Mouse (Mus musculus) adrenal gland, adult (tissue): ENCODE measurements around the gene Vti1a.

ENCODE experiments used
- DNase-seq, 2 experiments: peaks; one replicate each; pipeline ENCODE4 v3.0.0; 2022 to 2023; ENCODE audit warnings: low spot score in 1 of 2; ENCODE audit not compliant: inconsistent age in 2 of 2

The Vti1a gene

DNA sequence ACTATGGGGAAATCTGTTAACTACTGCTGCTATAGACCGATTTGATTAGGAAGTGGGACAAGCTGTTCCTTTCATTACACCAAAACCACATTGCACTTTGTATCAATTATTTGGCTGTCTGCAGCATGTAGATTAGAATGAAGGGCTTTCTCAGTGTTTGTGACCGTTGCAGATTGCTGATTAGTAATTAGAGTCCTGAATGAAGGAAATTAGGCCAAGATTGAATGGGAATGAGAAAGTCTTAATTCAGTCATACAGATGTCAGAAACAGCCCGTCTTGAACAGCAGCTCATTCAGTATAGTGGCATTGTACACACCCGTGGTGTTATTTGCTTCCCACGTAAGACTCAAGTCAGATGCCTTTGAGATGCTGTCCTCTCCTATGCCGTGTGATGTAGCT, 60.2 kb downstream of the Vti1a start:
- DNase-seq: no peak

DNA sequence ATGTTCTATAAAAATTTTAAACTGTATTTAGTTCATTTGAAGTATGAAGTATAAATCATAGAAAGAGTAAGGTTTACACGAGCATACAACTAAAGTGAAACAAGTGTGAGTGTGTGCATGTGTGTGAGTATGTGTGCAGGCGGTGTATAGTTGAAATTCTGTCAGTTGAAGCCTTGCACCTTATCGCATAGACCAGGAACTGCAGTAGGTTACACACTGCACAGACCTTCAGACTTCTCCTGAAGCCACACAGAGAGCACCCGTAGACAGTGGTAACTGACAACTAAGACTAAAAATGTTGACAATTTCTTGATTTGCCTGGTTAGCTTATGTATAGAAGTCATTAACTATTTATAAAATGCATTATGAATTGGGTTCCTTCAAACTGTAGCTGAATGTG, 61.4 kb downstream of the Vti1a start:
- DNase-seq: no peak

DNA sequence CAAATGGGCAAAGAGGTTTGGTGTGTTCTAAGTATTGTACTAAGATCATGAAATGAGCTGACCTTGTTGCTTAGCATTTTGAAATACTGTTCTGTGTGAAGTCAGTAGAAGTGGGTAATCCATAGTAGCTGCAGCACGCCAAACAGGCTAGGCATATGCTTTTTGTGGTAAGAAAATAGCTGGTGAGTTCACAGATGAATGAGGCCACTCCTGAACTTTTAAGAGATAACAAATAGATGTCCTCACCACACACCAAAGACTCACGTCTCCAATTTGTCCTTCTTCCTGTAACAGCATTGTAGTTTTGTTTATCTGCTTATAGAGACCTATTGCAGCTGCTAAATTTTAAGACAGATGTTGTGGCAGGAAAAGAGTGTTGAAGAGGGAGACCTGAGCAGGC, 62.8 kb downstream of the Vti1a start:
- DNase-seq: no peak

DNA sequence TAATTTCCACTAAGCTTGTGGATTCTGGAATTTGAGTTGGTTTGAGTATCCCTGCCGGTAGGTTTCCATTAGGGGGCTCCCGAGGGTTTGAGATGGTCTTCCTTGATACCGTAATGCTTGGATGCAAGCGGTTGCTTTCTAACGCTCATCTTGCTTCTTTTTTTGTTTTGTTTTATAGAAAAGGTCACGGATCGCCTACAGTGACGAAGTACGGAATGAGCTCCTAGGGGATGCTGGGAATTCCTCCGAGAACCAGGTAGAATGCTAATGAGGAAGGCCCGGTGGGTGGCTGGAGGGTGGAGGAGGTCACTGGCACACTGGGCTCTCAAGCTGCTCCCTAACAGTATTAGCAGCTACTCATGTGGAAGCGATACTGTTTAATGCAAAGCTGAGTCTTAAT, 64.7 kb downstream of the Vti1a start:
- no peak for DNase-seq

DNA sequence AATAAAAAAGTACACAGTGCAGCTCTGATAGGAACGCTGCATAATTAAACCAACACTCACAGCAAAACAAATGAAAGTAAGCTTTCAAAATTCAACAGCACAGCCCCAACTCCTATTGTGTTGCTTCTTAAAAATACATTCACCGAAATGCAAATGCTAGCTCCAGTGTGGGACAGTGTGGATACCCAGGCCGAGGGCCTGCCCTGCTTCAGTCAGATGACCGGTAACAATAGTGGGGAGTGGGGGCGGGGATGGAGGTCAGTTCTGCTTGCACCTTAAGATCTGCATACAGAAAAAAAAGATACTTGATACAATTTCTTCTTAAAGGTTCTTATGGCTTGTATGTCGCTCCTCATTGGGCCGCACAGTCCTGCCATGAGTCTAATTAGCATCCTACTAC, 65.2 kb downstream of the Vti1a start:
- no peak for DNase-seq

DNA sequence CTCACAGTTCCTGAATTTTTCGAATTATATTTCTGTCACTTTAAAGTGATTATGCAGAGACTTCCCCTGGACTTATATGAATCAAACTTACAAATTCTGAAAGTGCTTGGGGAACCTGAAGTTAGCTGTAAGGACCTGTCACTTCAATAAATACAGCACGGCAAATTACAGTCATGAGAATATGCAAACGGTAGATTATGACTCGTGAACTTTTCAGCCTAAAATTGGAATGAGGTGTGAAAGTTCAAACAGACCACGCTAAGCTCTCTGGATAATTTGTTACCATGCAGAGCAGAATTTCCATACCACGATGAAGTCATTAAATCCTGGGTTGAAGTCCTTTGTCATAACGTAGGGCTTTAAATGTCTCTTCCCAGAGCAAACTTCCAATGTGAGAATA, 66.7 kb downstream of the Vti1a start:
- DNase-seq: no peak

DNA sequence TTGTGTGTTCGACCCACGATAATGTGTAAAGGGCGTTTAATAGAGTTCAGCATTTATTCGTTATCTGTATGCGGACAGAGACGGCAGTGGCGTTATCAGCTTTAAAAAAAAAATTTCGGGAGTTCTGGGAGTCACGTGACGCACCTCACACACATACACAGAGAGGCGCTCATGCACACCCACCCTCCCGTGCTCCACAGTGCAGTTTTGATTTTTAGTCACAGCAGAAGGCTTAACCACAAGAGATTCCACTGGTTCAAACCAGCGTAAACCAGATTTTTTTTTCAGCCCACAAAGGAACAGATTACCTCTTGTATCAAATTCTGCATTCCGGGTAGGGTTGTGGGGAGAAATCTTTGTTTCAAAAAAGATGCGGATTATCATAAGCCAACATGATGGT, 68.5 kb downstream of the Vti1a start:
- no peak for DNase-seq

DNA sequence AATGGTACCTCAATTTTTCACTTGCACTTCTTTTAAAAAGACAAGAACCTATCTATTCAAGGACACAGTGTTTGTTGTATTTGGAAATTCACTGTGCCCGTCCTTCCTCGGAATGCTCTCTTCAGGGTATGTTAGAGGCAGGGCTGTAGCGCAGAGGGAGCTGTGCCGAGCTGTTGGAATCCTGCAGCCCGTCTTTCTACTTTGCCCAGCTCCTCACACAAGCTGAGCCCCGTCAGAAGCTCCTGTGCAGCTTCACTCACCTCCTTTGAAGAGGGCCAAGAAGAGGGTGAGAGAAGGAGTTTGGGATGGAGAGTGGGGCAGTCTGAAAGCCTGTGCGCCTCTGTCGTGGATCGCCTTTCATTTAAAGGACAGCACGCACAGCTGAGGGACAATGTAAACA, 72.9 kb downstream of the Vti1a start:
- DNase-seq: peak; percentile 11 to 31

DNA sequence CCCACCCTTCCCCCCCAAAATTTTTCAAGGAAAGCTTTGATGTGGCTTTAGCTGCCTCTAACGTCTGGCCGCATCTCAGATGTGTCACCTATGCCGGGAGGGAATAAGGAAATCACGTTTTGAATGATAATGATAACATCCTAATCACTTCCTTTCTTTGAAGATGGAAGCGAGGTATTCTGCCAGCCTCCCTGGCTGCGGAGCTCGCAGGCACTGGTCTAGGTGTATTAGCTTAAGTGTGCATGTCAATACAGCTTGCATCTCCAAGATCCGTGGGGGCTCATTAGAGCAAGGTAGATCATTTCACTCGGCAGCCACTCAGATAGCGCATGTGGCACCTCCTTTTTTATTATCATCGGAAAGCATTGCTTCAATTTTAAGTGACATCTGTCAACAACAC, 74.2 kb downstream of the Vti1a start:
- DNase-seq: no peak

DNA sequence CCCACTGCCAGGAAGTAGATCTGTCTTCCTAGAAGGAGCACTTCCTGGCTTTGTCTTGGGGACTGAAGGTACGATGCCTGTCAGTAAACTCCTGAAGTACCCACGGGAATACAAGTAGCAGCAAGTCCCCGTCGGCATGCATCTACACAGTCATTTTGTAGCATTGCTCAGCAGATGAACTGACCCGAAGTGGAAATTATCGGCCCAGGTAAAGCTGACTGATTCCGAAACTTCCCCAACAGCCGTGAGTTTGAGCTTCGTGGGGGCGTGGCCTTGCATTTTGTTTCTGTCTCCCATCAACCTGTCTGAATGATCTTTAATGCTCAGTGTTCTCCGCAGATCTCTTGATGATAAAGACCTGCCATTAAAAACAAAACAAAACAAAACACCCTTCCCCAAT, 85.5 kb downstream of the Vti1a start:
- DNase-seq: no peak

DNA sequence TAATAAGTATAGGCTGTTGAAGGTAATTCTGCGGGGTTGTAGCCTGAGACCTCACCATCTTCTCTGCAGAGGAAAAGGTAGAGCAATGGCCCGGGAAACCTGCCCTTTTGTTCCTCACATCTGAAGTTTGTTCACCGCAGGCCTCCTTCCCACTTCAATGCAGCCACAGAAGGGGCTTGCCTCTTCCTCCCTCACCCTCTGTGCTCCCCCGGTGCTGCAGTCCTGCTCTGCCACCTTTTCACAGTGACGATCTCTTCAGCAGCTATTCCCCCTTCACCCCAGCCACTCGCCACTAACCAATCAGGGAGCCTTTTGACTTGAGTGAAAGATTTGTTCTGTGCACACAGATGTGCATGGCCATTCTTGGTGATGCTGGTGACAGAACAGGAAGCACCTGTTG, 92.4 kb downstream of the Vti1a start:
- no peak for DNase-seq

DNA sequence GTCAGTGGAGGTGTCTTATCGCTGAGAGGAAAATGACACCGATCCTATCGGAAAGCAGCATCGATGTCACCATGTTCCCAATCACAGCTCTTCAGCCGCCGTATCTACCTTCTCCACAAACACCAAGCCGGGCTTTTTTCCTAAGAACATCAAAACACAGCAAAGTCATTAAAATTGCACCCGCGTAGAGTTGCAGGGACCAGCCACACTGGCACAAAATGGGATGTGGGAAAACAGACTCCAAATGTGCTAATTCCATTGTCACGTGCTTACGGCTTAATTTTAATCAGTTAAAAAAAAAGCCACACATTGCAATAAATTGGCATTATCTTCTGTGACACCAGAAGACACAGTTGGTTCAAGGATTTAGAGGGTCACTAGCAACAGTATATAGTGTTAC, 95.3 kb downstream of the Vti1a start:
- DNase-seq: no peak

DNA sequence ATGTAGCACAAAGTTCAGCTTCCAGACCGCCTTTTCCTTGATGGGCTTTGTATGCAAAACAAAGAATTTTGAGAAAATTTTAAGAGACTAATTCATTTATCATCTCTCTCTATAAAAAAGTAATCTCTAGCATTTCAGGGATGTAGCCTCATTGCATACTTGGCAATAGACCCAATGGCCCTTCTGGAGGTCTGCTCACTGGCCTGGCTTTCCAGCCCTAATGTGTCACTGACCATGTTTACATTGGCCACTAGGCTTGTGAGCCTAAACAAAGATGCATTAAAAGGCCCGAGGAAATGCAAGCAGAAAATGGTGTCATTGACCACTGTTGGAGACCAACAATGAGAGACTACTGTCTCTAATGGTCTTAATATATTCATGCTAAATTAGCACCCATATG, 95.8 kb downstream of the Vti1a start:
- no peak for DNase-seq

DNA sequence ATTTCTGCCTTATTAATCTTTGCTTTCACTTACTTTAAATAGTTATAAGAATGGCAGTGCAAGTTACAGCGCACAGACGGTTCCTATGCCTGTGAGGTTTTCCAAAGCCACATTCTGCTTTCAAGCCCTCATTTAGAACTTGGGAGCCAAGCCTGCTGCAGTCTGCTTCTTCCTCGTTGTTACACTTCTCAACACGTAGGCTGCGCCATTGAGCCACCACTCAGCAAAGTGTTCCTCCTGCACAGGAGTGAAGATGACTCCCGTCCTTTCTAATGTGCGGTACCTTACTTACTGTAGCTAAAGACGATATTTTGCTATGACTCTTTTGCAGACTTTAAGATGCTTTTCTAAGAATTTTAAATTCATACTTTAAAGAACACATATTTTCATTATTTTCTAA, 98.0 kb downstream of the Vti1a start:
- peak; percentile 46 to 72 for DNase-seq

DNA sequence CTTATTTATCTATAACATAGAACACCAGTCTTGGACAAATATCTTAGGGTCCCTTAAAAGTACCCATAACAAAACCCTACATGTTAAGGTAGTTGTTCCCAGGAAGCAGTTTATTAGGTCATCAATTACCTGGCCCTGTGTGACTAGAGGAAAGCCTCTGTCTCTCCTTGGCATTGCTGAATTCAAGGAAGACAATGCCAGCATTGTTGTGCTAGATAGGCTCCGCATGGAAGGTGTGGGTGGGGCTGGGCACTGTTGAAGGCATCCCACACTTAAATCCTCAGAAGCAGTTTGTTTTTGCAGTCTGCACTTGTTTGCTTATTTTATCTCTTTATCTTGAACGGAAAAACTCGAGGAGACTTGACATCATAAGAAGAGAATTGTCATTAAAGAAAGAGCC, 102.7 kb downstream of the Vti1a start:
- DNase-seq: no peak

DNA sequence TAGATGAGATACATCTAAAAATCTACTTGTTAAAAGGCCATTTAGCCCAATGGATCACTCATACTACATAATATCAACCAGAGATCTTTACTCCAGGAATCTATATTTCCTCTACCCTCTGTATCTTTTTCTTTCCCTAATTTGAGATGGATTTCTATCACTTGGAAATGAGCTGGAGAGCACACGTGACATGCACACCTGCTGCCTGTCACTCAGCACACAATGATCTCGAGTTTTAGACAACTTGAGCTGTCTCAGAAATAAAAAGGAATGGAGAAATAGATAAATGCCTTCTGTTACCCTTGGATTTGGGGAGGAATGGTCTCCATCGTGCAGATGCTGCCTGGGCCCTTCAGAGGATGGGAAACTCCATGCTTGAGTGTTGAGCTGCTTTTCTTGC, 103.9 kb downstream of the Vti1a start:
- no peak for DNase-seq

DNA sequence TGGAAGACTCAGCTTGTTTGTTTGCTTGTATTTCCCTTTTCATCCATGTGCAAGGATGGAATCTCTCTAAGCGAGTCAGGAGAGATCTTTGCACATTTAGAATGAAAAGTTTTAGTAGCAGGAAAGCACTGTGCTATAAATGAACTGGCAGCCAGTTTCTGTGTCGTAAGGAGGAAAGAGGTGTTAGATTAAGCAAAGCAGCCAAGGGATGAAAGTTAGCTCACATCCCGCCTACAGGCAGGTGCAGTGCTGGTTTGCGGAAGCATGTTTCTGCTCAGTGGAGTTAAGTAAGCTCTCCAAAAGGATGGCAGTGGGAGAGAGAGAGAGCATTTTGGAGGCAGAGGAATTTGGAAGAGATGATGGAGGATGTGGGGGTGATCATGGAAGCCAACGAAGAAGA, 105.7 kb downstream of the Vti1a start:
- DNase-seq: no peak

DNA sequence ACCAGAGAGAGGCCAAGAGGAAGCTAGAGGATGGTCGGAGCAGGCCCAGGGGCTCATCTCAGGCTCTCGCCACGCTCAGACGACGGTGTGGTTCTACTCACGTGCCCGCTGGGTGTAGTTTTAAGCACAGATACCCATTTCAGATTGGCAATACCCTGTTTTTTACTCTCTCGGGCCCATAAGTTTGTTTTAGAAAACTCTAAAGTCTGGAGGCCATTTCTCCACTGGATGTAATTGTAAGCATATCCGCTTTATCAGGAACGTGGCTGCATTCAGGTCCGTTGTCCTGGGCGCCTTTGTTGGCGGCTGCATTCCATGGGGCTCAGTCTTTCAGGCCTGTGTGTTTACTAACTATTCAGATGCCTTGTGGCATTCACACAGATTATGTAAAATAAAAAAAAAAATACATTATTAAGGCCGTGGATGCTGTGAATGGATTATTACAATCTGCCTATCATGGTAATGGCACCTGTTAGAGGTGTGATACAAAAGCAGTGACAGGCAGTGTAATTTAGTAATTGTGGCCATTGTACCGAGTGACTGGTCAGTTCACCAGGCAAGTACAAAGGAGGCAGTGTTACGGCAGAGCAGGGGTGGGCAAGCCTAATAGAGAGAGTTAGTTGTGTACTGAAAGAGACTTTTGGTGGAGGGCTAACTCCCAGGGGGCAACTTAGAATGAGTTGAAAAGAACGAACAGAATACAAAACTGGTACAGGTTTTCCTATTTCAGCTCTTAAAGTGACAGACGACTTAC, 106.4 kb downstream of the Vti1a start:
- no peak for DNase-seq

DNA sequence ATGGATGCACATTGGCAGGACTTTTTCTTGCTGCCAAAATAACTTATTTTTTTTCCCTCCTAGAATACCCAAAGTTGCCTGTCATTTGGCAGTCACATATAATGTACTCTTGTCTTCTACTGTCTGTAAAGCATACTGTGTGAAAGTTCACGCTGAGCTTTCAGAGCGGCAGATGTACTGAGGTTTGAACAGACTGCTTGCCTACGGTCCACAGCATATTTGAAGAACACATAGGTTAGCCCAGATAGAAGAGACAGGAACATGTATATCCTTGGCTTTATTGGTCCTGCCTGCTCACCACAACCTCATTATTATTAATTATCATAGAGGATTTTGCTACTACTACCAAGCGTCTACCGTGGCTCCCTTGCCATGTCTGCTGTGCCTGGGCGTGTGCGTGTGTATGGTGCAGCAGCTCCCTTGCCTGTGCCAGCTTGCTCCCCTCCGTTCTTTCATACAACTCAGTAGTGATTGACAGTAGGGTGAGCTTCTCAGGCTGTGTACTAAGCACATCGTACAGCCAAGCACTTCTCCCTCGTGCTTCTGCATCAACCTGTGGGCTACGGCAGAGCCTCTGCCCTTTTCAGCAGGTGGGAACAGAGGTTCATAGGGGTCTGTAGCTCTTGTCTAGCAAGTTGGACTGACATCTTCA, 107.1 kb downstream of the Vti1a start:
- no peak for DNase-seq

DNA sequence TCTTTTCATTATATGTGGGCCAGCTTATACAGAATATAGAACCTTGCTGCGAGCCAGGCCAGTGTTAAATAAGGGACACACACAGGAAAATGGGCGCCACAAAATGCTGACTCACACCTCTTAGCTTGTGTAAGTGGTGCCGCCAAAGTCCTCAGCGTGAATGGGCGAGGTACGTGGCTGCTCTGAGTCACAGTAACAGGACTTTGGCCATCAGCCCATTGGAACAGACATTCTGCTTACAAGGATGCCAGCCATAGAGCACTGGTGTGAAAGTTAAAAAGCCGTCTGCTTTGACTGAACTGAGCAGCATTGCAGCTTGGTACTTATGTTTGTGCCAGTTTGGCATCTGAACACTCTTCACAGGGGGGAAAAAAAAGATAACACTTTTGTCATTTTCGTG, 107.9 kb downstream of the Vti1a start:
- peak; percentile 85 to 93 for DNase-seq

DNA sequence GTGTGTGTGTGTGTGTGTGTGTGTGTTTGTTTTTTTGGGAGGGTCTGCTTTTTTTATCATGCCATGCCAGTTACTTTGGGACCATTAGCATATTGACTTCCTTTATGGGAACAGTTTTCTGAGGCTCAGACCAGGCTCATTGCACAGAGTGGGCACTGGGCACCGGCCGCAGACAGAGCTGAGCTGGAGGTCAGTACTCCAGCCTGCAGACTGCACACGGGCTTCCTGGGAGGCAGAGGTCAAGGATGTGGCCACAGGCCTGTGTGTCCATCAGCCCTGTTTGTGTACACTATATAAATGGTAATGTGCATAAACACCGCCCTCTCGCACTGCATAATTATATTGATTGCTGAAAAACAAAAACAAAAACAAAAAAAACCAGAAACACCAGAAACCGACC, 108.4 kb downstream of the Vti1a start:
- no peak for DNase-seq

DNA sequence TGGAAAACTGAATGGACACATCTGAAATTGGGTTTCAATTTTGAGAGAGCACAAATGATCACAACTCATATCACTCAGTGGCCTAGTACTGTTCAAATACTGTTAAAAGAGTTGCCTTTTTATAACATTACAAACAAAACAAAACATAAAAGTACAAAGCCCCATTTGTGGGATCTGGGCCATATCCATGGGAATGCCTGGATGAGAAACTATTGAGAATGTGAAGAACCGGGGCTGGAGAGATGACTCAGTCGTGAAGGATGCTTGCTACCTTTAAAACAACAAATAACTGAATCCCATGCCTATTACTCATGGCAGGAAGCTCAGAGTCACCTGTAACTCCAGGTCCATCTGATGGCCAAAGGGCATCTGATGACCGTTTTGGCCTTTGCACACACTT, 124.2 kb downstream of the Vti1a start:
- DNase-seq: no peak

DNA sequence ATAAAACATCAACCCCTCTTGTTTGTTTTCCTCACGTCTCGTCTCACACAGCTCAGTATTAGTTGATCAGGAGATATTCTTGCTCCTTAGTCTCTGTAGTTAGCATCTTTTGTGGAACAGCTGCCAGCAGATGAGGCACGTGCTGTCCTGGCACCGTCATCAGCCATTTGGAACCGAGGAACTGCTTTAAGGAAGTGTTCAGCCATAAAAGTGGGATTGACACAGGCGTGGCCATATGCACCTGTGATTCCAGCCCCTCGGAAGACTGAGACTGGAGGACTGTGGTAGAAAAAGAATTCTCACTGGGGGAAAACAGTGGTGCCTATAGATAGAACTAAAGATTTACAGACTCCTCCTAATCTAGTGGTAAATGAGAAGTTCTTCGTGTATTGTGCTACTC, 127.5 kb downstream of the Vti1a start:
- no peak for DNase-seq
